ENCODE assay signal across 9 mouse cellular contexts in the genomic region with DNA sequence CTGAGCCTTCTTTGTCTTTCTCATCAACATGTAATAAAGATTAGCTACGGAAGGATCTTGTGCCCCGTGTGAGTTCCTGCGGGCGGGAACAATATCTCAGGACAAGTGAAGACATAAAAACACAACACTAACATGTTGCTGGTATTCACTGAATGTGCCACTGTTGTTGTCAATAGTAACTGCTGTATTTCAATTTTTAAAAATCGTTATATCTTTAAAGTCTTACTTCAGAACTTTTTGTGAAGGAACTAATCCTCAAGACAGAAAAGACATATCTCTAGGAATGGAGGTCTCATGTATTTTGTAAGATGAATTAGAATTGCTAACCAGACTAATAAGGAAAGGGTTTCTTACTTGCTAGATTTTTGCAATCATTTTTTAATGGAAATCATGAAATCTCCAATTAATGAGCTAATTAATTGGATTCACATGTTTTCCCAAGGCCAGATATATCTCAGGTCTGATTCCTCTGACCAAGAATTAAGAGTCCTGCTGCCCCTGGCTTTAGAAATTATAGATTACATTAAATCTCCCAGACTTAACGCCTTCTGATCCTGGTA. TPM values are rescaled to one million over a fixed set of nuclear protein-coding genes. Genes with fewer than 3 reads are reported as not detected.
DNase-seq lines count a peak whose midpoint lies in the region; ATAC-seq and TF ChIP-seq lines count a peak whose summit lies in the region.
"Had no signal": no experiment of that assay in that cellular context is flagged by ENCODE, and none has a peak within 500 bp of the region (broad histone marks: within the 10 kb centered on the region; RNA-seq: fewer than 3 reads in every experiment).

No protein-coding gene starts in this region.

- intact Hi-C loops in left cerebral cortex, postnatal 4 days (cut with DNase I): no loop called here

- H3K27me3 ChIP-seq in kidney, embryonic 15.5 days: no peaks in the 10 kb centered on the region
- no peaks in the 10 kb centered on the region for H3K27me3 ChIP-seq in embryonic facial prominence, embryonic 12.5 days
- H3K27me3 ChIP-seq in intestine, embryonic 15.5 days (replicated peaks): no peaks in the 10 kb centered on the region
- H3K27me3 ChIP-seq in midbrain, embryonic 14.5 days (ENCODE audit: control insufficient read depth, insufficient read depth, low read length): no peaks in the 10 kb centered on the region
- H3K27me3 ChIP-seq in thymus, adult 2 months (ENCODE audit: control insufficient read depth, insufficient read depth, low read length): no peaks in the 10 kb centered on the region

- peak overlapping the region; percentile 35 for H3K4me3 ChIP-seq in kidney, embryonic 15.5 days (replicated peaks)
- H3K4me3 ChIP-seq in embryonic facial prominence, embryonic 12.5 days: 0 out of 2 replicates have a peak overlapping the region, but pooled peaks have one; percentile 25
- peak overlapping the region; percentile 19; the same call in 1 of the 2 replicates for H3K4me3 ChIP-seq in intestine, embryonic 15.5 days (replicated peaks)
- H3K4me3 ChIP-seq in midbrain, embryonic 14.5 days (replicated peaks; ENCODE audit: low read depth, low read length): peak overlapping the region; percentile 32
- no peak overlapping the region for H3K4me3 ChIP-seq in thymus, adult 2 months (ENCODE audit: control insufficient read depth, insufficient read depth, low read length)

- no peak for ATAC-seq in kidney, embryonic 15.5 days (replicated peaks; ENCODE audit: low FRiP score)
- ATAC-seq in embryonic facial prominence, embryonic 12.5 days (ENCODE audit: insufficient number of reproducible peaks, insufficient read depth, low FRiP score, low TSS enrichment): no peak
- ATAC-seq in intestine, embryonic 15.5 days: peak; percentile 34
- peak; percentile 56; the same call in 1 of the 2 replicates for ATAC-seq in midbrain, embryonic 14.5 days (ENCODE audit: low FRiP score, low TSS enrichment)

- H3K9ac ChIP-seq in kidney, embryonic 15.5 days: no peak overlapping the region
- H3K9ac ChIP-seq in embryonic facial prominence, embryonic 12.5 days: no peak overlapping the region
- H3K9ac ChIP-seq in intestine, embryonic 15.5 days: no peak overlapping the region
- peak overlapping the region; percentile 40; the same call in 1 of the 2 replicates for H3K9ac ChIP-seq in midbrain, embryonic 14.5 days (replicated peaks; ENCODE audit: low read length)

- no peaks in the 10 kb centered on the region for H3K4me1 ChIP-seq in kidney, embryonic 15.5 days
- H3K4me1 ChIP-seq in embryonic facial prominence, embryonic 12.5 days: no peaks in the 10 kb centered on the region
- H3K4me1 ChIP-seq in intestine, embryonic 15.5 days (replicated peaks): no peaks in the 10 kb centered on the region
- H3K4me1 ChIP-seq in midbrain, embryonic 14.5 days (ENCODE audit: control insufficient read depth, insufficient read depth, low read length): no peaks in the 10 kb centered on the region
- no peaks in the 10 kb centered on the region for H3K4me1 ChIP-seq in thymus, adult 2 months (replicated peaks; ENCODE audit: control insufficient read depth, insufficient read depth, low read length)

- H3K9me3 ChIP-seq in kidney, embryonic 15.5 days (replicated peaks): no peaks in the 10 kb centered on the region
- no peaks in the 10 kb centered on the region for H3K9me3 ChIP-seq in embryonic facial prominence, embryonic 12.5 days
- no peaks in the 10 kb centered on the region for H3K9me3 ChIP-seq in intestine, embryonic 15.5 days
- H3K9me3 ChIP-seq in midbrain, embryonic 14.5 days (ENCODE audit: control insufficient read depth, low read length): no peaks in the 10 kb centered on the region

- H3K27ac ChIP-seq in kidney, embryonic 15.5 days: no peak overlapping the region
- no peak overlapping the region for H3K27ac ChIP-seq in embryonic facial prominence, embryonic 12.5 days
- H3K27ac ChIP-seq in intestine, embryonic 15.5 days: no peak overlapping the region
- H3K27ac ChIP-seq in midbrain, embryonic 14.5 days (replicated peaks; ENCODE audit: low read depth, low read length): 0 out of 2 replicates have a peak overlapping the region, but pooled peaks have one; percentile 52
- no peak overlapping the region for H3K27ac ChIP-seq in thymus, adult 2 months (ENCODE audit: control insufficient read depth, insufficient read depth, low read length)

- H3K36me3 ChIP-seq in kidney, embryonic 15.5 days: no peaks in the 10 kb centered on the region
- H3K36me3 ChIP-seq in embryonic facial prominence, embryonic 12.5 days: no peaks in the 10 kb centered on the region
- no peaks in the 10 kb centered on the region for H3K36me3 ChIP-seq in intestine, embryonic 15.5 days
- no peaks in the 10 kb centered on the region for H3K36me3 ChIP-seq in midbrain, embryonic 14.5 days (ENCODE audit: control insufficient read depth, insufficient read depth, low read length)
- H3K36me3 ChIP-seq in thymus, adult 2 months (ENCODE audit: control insufficient read depth, insufficient read depth, low read length): no peaks in the 10 kb centered on the region

- no peak for TF ChIP-seq POLR2A in thymus, adult 2 months (IDR thresholded peaks at IDR 0.05; ENCODE audit: control insufficient read depth, extremely low read depth, insufficient read depth, low read length, poor library complexity)

- 40% methylated on average over 6 of the region's 6 CpGs for WGBS in kidney, embryonic 15.5 days
- 42% methylated on average over 6 of the region's 6 CpGs for WGBS in embryonic facial prominence, embryonic 12.5 days
- WGBS in intestine, embryonic 15.5 days: 51% methylated on average over 6 of the region's 6 CpGs
- 31% methylated on average over 6 of the region's 6 CpGs for WGBS in midbrain, embryonic 14.5 days
- WGBS in thymus, adult 2 months: 40% methylated on average over 6 of the region's 6 CpGs

- no peak for DNase-seq in kidney, postnatal 10 days
- DNase-seq in midbrain, embryonic 14.5 days: no peak
- DNase-seq in left cerebral cortex, postnatal 4 days: no peak
- no peak for DNase-seq in thymus, adult 2 months
- no peak for DNase-seq in kidney, adult 18-20 months

- H3K4me2 ChIP-seq in kidney, embryonic 15.5 days: peak overlapping the region; percentile 54
- H3K4me2 ChIP-seq in embryonic facial prominence, embryonic 12.5 days (replicated peaks): peak overlapping the region; percentile 39
- H3K4me2 ChIP-seq in intestine, embryonic 15.5 days (replicated peaks): peak overlapping the region; percentile 45
- peak overlapping the region; percentile 52 for H3K4me2 ChIP-seq in midbrain, embryonic 14.5 days (ENCODE audit: low read length)

- TF ChIP-seq CTCF in thymus, adult 2 months (IDR thresholded peaks at IDR 0.05; ENCODE audit: borderline replicate concordance, control insufficient read depth, extremely low read depth, insufficient read depth, low read length, poor library complexity): no peak

RNA-seq across cellular contexts. Expression of a gene that starts 21.2 kb away (rescaled TPM):
- polyA plus RNA-seq in kidney, embryonic 15.5 days (2015; fragmentation: Nextera tagmentation; extraction: Ambion mirVana): not detected in 2 replicates
- polyA plus RNA-seq in embryonic facial prominence, embryonic 12.5 days (2016; fragmentation: Nextera tagmentation; extraction: Ambion mirVana): not detected in 2 replicates
- not detected in 2 replicates for polyA plus RNA-seq in intestine, embryonic 15.5 days (2015; fragmentation: Nextera tagmentation; extraction: Ambion mirVana)
- polyA plus RNA-seq in midbrain, embryonic 14.5 days (2014; fragmentation: Nextera tagmentation; extraction: Ambion mirVana): 0.33 and 0.59 TPM in 2 replicates
- not detected for total RNA-seq in left cerebral cortex, postnatal 4 days (2021)
- not detected in 2 replicates for polyA plus RNA-seq in thymus, adult 2 months (2012; rRNA removed)
- total RNA-seq: layer of hippocampus, postnatal 10 days had no signal

RNA-seq across cellular contexts. Expression of a gene that starts 24.5 kb away (rescaled TPM):
- 0.40 and 0.86 TPM in 2 replicates for polyA plus RNA-seq in kidney, embryonic 15.5 days (2015; fragmentation: Nextera tagmentation; extraction: Ambion mirVana)
- polyA plus RNA-seq in embryonic facial prominence, embryonic 12.5 days (2016; fragmentation: Nextera tagmentation; extraction: Ambion mirVana): 0.36 and 0.62 TPM in 2 replicates
- 0.13 and 0.18 TPM in 2 replicates for polyA plus RNA-seq in intestine, embryonic 15.5 days (2015; fragmentation: Nextera tagmentation; extraction: Ambion mirVana)
- 0.45 and 0.53 TPM in 2 replicates for polyA plus RNA-seq in midbrain, embryonic 14.5 days (2014; fragmentation: Nextera tagmentation; extraction: Ambion mirVana)
- total RNA-seq in left cerebral cortex, postnatal 4 days (2021): 1 to 10 TPM in 1 of 2 experiments, under 1 TPM in 1; 0.48 to 1.0 TPM
- not detected in 2 replicates for polyA plus RNA-seq in thymus, adult 2 months (2012; rRNA removed)

RNA-seq across cellular contexts. Expression of a gene that starts 55.8 kb away (rescaled TPM):
- not detected in 2 replicates for polyA plus RNA-seq in kidney, embryonic 15.5 days (2015; fragmentation: Nextera tagmentation; extraction: Ambion mirVana)
- not detected in 2 replicates for polyA plus RNA-seq in embryonic facial prominence, embryonic 12.5 days (2016; fragmentation: Nextera tagmentation; extraction: Ambion mirVana)
- polyA plus RNA-seq in intestine, embryonic 15.5 days (2015; fragmentation: Nextera tagmentation; extraction: Ambion mirVana): not detected in 2 replicates
- polyA plus RNA-seq in midbrain, embryonic 14.5 days (2014; fragmentation: Nextera tagmentation; extraction: Ambion mirVana): not detected in 2 replicates
- not detected for total RNA-seq in left cerebral cortex, postnatal 4 days (2021)
- not detected in 2 replicates for polyA plus RNA-seq in thymus, adult 2 months (2012; rRNA removed)
- total RNA-seq: layer of hippocampus, postnatal 10 days had no signal

Comparison
In these comparisons a context has a peak if more than half of its experiments do, and no peak if none do; other contexts are left out.
1. ATAC-seq: peak in intestine, embryonic 15.5 days (single experiment) and midbrain, embryonic 14.5 days (single experiment); none in kidney, embryonic 15.5 days (single experiment) and embryonic facial prominence, embryonic 12.5 days (single experiment).
2. Peak in every context shown above with its lines, with median percentiles within 50 percentile points of each other: H3K4me2 ChIP-seq.